Mouse (Mus musculus) natural killer cell, adult 2 months (primary cell): ENCODE results near the gene Pkd1.

Experiments used
- DNase-seq, 2 experiments: peaks; one replicate each; pipeline ENCODE4 v3.0.0; 2022; ENCODE audit warnings: low spot score in 2 of 2

Gene Pkd1

GRCm38 (mm10) chr17:24533099-24533992, 16.3 kb upstream of the Pkd1 start:
- DNase-seq: peak; percentile 56 to 79

- no peak for DNase-seq
These were observed 15.4 kb upstream of the Pkd1 start, which contains the start of gene Rab26 for GRCm38 (mm10) chr17:24534160-24534718. Rab26 (minus strand) TSS chr17:24534210.

- DNase-seq: no peak
These were observed 14.3 kb upstream of the Pkd1 start for GRCm38 (mm10) chr17:24535300-24535699.

- no peak for DNase-seq
These were observed 12.1 kb upstream of the Pkd1 start for GRCm38 (mm10) chr17:24537536-24537935.

GRCm38 (mm10) chr17:24538950-24539349, 10.7 kb upstream of the Pkd1 start:
- peak in 1 of 2 experiments; percentile 33 for DNase-seq

- DNase-seq: peak; percentile 55 to 61
These were observed 9.3 kb upstream of the Pkd1 start for GRCm38 (mm10) chr17:24540375-24540774.

- no peak for DNase-seq
These were observed 5.0 kb upstream of the Pkd1 start for GRCm38 (mm10) chr17:24544613-24545012.

- DNase-seq: no peak
These were observed 4.4 kb upstream of the Pkd1 start for GRCm38 (mm10) chr17:24545247-24545646.

- DNase-seq: no peak
These were observed 3.4 kb upstream of the Pkd1 start for GRCm38 (mm10) chr17:24546234-24546633.

- DNase-seq: peak in 1 of 2 experiments; percentile 36
These were observed 1.2 kb upstream of the Pkd1 start for GRCm38 (mm10) chr17:24548435-24548834.

GRCm38 (mm10) chr17:24548921-24549617, 565 bp upstream of the Pkd1 start:
- peak; percentile 47 to 52 for DNase-seq

GRCm38 (mm10) chr17:24550416-24551049, 899 bp downstream of the Pkd1 start:
- DNase-seq: peak; percentile 51 to 62

- no peak for DNase-seq
These were observed 1.4 kb downstream of the Pkd1 start for GRCm38 (mm10) chr17:24551050-24551444.

GRCm38 (mm10) chr17:24557091-24557490, 7.5 kb downstream of the Pkd1 start:
- no peak for DNase-seq

GRCm38 (mm10) chr17:24558600-24559099, 9.0 kb downstream of the Pkd1 start:
- DNase-seq: no peak

GRCm38 (mm10) chr17:24559146-24559545, 9.5 kb downstream of the Pkd1 start:
- DNase-seq: no peak

GRCm38 (mm10) chr17:24560301-24561028, 10.8 kb downstream of the Pkd1 start:
- DNase-seq: no peak

GRCm38 (mm10) chr17:24561592-24561991, 12.0 kb downstream of the Pkd1 start:
- no peak for DNase-seq

- peak; percentile 54 to 79 for DNase-seq
These were observed 14.0 kb downstream of the Pkd1 start for GRCm38 (mm10) chr17:24563638-24564037.

GRCm38 (mm10) chr17:24564422-24564821, 14.8 kb downstream of the Pkd1 start:
- DNase-seq: no peak

GRCm38 (mm10) chr17:24565092-24565491, 15.5 kb downstream of the Pkd1 start:
- no peak for DNase-seq
